Mouse (Mus musculus): ENCODE measurements around the gene Galr3. TPM values are rescaled to one million over a fixed set of nuclear protein-coding genes. Genes with fewer than 3 reads are reported as not detected.
A peak's percentile ranks its signal among the peaks of the same experiment; 100 is the strongest.
"Not testable (repeated sequence)": the region's sequence is repeated elsewhere in the genome, so short reads cannot be mapped to it uniquely, and the experiment has no call there.

The Galr3 gene
- total and polyA plus RNA-seq, 3 experiments = 2.6 to 4.5 TPM; not detected in 1

DNA sequence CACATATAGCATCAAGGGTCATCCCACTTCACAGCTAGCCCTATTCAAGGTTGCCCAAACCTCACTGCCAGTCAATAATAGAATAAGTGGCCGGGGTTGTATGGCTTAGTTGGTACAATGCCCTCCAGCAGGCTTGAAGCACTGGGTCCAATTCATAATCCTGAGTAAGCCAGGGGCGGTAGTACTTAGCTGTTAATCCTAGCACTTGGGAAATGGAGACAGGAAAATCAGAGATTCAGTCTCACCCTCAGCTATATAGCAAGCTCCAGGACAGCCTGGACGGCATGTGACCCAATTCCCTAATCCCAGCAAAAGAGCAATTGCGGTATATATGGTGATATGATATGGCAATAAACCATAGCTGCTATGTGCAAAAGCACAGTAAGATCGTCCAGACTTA, 34.6 kb upstream of the Galr3 start:
- Histone ChIP-seq H3K36me3 (ENCODE audit: control insufficient read depth in 1 of 2, insufficient read depth in 2 of 2, low read length in 2 of 2) (no peaks in the 10 kb centered on the region; a peak in 1 of 4 replicates), H3K4me3 (ENCODE audit: control insufficient read depth in 1 of 2, insufficient read depth in 1 of 2, low read depth in 2 of 2, low read length in 2 of 2) (no peak overlapping the region), H3K79me2 (ENCODE audit: control insufficient read depth, insufficient read depth, low read length, poor library complexity) (no peaks in the 10 kb centered on the region), H3K27me3 (ENCODE audit: control insufficient read depth in 1 of 2, insufficient read depth in 2 of 2, low read length in 2 of 2) (no peaks in the 10 kb centered on the region), H3K9ac (ENCODE audit: control insufficient read depth, low read depth, low read length, poor library complexity, severe bottlenecking) (no peak overlapping the region), H3K27ac (ENCODE audit: control insufficient read depth, low read depth, low read length) (no peak overlapping the region), H3K4me1 (ENCODE audit: control insufficient read depth in 1 of 2, insufficient read depth in 2 of 2, low read length in 2 of 2) (no peaks in the 10 kb centered on the region), H3K9me3 (replicated peaks; ENCODE audit: insufficient read depth, low read length) (no peaks in the 10 kb centered on the region)
- no peak for DNase-seq (ENCODE audit: low read depth, low spot score)
- TF ChIP-seq POLR2AphosphoS5 (IDR thresholded peaks at IDR 0.05; ENCODE audit: borderline replicate concordance, low read depth, low read length) (no peak), JUND (IDR thresholded peaks at IDR 0.05; ENCODE audit: low read depth, low read length) (no peak), ZKSCAN1 (IDR thresholded peaks at IDR 0.05; ENCODE audit: low read depth, low read length) (no peak), CHD1 (IDR thresholded peaks at IDR 0.05; ENCODE audit: low read depth, low read length) (no peak), BHLHE40 (IDR thresholded peaks at IDR 0.05; ENCODE audit: borderline replicate concordance, low read depth, low read length) (no peak), SIN3A (IDR thresholded peaks at IDR 0.05; ENCODE audit: low read length) (no peak), UBTF (IDR thresholded peaks at IDR 0.05; ENCODE audit: borderline replicate concordance, insufficient read depth, low read depth, low read length) (no peak), USF1 (IDR thresholded peaks at IDR 0.05; ENCODE audit: low read depth, low read length) (no peak)

GRCm38 (mm10) chr15:79007836-79008235, 33.8 kb upstream of the Galr3 start:
- not testable (repeated sequence) for H3K36me3 ChIP-seq (ENCODE audit: control insufficient read depth in 1 of 2, insufficient read depth in 2 of 2, low read length in 2 of 2); H3K27ac ChIP-seq (ENCODE audit: control insufficient read depth, low read depth, low read length); H3K9ac ChIP-seq (ENCODE audit: control insufficient read depth, low read depth, low read length, poor library complexity, severe bottlenecking); H3K9me3 ChIP-seq (replicated peaks; ENCODE audit: insufficient read depth, low read length); H3K79me2 ChIP-seq (ENCODE audit: control insufficient read depth, insufficient read depth, low read length, poor library complexity); H3K4me3 ChIP-seq (ENCODE audit: control insufficient read depth in 1 of 2, insufficient read depth in 1 of 2, low read depth in 2 of 2, low read length in 2 of 2); H3K4me1 ChIP-seq (ENCODE audit: control insufficient read depth in 1 of 2, insufficient read depth in 2 of 2, low read length in 2 of 2); H3K27me3 ChIP-seq (ENCODE audit: control insufficient read depth in 1 of 2, insufficient read depth in 2 of 2, low read length in 2 of 2)
- peak; percentile 22 for DNase-seq (ENCODE audit: low read depth, low spot score)
- peak; percentile 7 for TF ChIP-seq RAD21 (IDR thresholded peaks at IDR 0.05; ENCODE audit: low read depth, low read length)
- TF ChIP-seq SMC3 (IDR thresholded peaks at IDR 0.05; ENCODE audit: low read depth, low read length) = peak; percentile 31; the same call in 1 of the 2 replicates
- peak in 2 of 3 experiments; percentile 5 to 49; a peak in 2 of 6 replicates for TF ChIP-seq CTCF (IDR thresholded peaks at IDR 0.05 in 2 of 3, conservative IDR thresholded peaks at IDR 0.05 in 1 of 3; ENCODE audit: control insufficient read depth in 1 of 3, insufficient read depth in 1 of 3, low read depth in 2 of 3, low read length in 3 of 3, poor library complexity in 1 of 3, severe bottlenecking in 1 of 3)

DNA sequence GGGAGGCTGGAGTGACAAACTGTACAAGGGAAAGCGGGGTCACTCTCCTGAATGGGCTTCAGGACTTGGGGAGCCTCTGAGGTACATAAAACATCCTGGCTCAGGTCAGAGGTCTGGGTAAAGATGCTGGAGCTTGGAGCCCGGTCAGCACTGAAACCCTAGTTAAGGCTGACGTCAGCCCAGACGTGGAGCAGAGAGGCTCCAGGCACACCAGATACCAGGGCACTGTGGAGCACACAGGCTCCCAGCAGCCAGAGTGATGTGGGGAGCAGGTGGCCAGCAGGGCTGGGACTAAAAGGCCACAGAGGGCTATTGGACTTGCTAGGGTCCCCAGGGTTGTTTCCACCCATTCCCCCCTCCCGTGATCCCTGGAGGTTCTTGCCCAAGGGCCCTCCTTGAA, 32.0 kb upstream of the Galr3 start:
- TF ChIP-seq KAT2A (conservative IDR thresholded peaks at IDR 0.05; ENCODE audit: low read depth, low read length) = no peak
- no peak for TF ChIP-seq MYC (IDR thresholded peaks at IDR 0.05; ENCODE audit: low read depth, low read length)
- TF ChIP-seq MAX (IDR thresholded peaks at IDR 0.05; ENCODE audit: low read length) = no peak
- TF ChIP-seq CHD2 (IDR thresholded peaks at IDR 0.05; ENCODE audit: low read length) = no peak
- TF ChIP-seq RAD21 (IDR thresholded peaks at IDR 0.05; ENCODE audit: low read depth, low read length) = no peak
- no peak for TF ChIP-seq MAZ (IDR thresholded peaks at IDR 0.05; ENCODE audit: low read depth, low read length)
- TF ChIP-seq UBTF (IDR thresholded peaks at IDR 0.05; ENCODE audit: borderline replicate concordance, insufficient read depth, low read depth, low read length) = no peak
- no peak for TF ChIP-seq POLR2AphosphoS5 (IDR thresholded peaks at IDR 0.05; ENCODE audit: borderline replicate concordance, low read depth, low read length)
- TF ChIP-seq ZC3H11A (IDR thresholded peaks at IDR 0.05; ENCODE audit: low read depth, low read length) = no peak
- no peak for TF ChIP-seq SIN3A (IDR thresholded peaks at IDR 0.05; ENCODE audit: low read length)
- no peak for TF ChIP-seq ZKSCAN1 (IDR thresholded peaks at IDR 0.05; ENCODE audit: low read depth, low read length)
- no peak for TF ChIP-seq BHLHE40 (IDR thresholded peaks at IDR 0.05; ENCODE audit: borderline replicate concordance, low read depth, low read length)
- no peak for TF ChIP-seq MAFK (IDR thresholded peaks at IDR 0.05; ENCODE audit: borderline replicate concordance, low read depth, low read length)
- H3K4me3 ChIP-seq (ENCODE audit: control insufficient read depth in 1 of 2, insufficient read depth in 1 of 2, low read depth in 2 of 2, low read length in 2 of 2) = no peak overlapping the region
- no peaks in the 10 kb centered on the region for H3K27me3 ChIP-seq (ENCODE audit: control insufficient read depth in 1 of 2, insufficient read depth in 2 of 2, low read length in 2 of 2)
- no peak overlapping the region for H3K9ac ChIP-seq (ENCODE audit: control insufficient read depth, low read depth, low read length, poor library complexity, severe bottlenecking)
- no peaks in the 10 kb centered on the region; a peak in 1 of 4 replicates for H3K36me3 ChIP-seq (ENCODE audit: control insufficient read depth in 1 of 2, insufficient read depth in 2 of 2, low read length in 2 of 2)
- no peak for DNase-seq (ENCODE audit: low read depth, low spot score)
- no peaks in the 10 kb centered on the region for H3K79me2 ChIP-seq (ENCODE audit: control insufficient read depth, insufficient read depth, low read length, poor library complexity)
- no peaks in the 10 kb centered on the region for H3K9me3 ChIP-seq (replicated peaks; ENCODE audit: insufficient read depth, low read length)
- H3K4me1 ChIP-seq (ENCODE audit: control insufficient read depth in 1 of 2, insufficient read depth in 2 of 2, low read length in 2 of 2) = no peaks in the 10 kb centered on the region
- H3K27ac ChIP-seq (ENCODE audit: control insufficient read depth, low read depth, low read length) = no peak overlapping the region
